Mouse (Mus musculus) lung, postnatal 4 days (tissue): ENCODE measurements around the gene Sae1.

Experiments
- DNase-seq, 2 experiments: peaks; one replicate each; pipeline ENCODE4 v3.0.0; 2021

Gene Sae1

DNA sequence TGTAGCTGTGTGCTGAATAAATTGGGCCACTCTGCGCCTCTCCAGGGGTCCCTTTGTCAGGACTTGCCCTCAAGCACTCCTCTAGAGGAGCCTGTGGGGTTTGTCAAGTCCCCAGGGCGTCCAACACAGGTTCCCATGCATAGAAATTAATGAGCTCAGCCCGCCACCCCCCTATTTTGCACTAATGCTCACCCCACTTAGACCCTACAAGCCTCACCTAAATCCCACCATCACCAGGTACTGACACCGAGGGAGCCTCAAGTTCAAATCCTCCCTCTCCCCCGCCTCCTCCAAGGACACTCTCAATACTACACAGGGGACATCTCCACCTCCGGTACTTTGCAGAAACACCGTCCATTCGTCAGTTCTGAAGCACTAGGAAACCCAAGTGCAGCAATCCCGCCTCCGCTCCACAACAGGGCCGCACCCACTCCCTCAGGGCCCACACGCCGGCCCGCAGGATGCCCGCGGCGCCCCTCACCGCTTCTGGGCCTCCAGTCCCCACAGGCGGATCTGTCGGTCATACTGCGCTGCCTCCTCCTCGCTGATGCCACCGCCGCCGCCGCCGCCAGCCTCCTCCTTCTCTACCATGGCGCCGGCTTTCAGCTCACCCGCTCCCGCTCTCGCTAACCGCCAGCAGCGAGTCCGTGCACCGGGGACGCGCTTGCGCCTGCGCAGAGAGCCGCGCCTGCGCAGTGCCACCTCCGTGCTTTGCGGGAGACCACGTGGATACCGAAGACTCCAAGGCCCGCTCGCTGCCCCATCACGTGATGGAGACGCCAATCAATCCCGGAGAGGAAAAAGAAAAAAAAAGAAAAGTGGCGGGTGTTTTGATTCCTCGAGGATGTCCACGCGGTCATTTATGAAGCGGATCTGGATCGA is at the start of gene Sae1:
Sae1 (minus strand) TSS at position 647 of the 882 bp plus-strand sequence.
- DNase-seq = peak; percentile 98 to 99

DNA sequence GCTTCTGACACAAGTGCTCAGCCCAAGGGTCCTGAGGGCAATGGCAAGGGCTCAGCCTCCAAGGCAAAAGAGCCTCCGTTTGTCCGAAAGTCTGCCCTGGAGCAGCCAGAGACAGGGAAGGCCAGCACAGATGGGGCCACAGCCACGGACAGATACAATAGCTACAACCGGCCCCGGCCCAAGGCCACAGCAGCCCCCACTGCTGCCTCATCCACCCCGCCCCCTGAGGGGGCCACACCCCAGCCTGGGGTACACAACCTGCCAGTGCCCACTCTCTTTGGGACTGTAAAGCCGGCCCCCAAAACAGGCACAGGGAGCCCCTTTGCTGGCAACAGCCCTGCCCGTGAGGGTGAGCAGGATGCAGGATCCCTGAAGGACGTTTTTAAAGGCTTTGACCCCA is 47.5 kb upstream of the Sae1 start:
- DNase-seq = no peak

DNA sequence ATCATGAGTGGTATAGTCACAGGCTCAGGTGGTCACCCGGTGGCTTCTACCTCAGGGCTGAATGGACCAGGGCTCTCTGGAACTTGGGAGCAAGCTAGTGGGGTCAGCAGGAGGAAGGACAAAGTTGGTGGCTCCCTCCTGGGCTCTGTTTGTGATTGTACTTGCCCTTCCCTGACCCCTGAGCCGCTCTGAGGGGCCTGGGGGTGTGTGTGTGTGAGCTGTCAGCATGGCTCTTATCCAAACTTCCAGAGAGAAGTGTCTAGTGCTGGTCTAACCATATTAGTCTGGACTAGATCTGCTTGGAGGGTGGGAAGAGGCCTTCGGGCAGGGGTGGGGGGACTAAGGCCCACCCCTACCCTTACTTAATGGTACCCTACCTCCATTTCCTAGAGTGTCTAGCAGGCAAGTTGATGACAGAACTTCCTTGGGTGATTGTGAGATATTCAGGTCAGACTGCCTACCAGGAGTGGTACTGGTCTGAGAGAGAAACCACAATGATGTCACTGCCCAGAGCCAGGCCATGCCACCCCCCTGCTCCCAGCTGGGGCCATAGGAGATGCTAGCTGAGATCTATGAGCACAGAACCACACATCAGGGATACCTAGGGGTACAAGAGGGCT is 45.9 kb upstream of the Sae1 start:
- DNase-seq = no peak

DNA sequence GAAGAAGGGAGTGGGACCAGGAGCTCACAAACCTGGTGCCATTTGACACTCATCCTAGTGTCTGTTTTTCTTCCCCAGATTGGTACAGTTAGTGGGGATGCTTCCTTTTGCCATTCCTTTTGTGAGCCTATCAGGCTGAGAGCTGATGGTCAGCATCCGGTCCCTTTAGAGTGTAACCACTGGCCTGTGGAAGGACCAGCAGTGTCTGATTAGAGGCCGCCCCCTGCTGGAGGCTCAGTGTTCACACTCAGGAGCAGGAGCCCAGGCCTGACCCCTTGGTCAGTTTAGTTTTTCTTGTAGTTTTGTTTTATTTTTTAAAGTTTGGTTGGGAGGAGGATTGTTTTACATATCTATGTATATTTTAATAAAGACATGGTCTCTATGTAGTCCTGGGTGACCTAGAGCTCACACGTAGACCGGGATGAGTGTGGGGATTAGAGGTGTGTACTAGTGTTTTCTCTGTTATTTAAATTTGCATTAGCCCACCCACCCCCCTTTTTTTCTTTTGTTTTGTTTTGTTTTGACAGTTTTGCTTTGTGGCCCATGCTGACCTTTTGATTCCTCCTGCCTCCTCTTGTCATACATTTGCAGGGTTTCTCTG is 38.6 kb upstream of the Sae1 start:
- peak; percentile 83 to 88 for DNase-seq

DNA sequence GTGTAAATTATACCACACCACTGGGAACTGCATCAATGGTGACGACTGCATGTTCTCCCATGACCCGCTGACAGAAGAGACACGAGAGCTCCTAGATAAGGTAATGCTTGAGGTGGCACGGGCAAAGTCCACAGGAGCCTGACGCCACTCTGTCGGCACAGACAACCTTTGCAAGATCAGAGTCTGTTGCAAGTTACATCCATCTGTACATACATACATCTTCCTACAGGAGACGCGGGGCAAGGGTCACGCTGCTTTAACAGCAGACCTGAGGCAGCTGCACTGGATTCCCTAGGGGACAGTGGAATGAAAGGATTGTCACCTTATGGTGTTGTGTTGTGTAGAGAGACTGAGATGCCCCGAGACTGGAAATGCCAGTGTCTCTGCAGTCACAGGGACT is 38.1 kb upstream of the Sae1 start:
- DNase-seq = no peak

DNA sequence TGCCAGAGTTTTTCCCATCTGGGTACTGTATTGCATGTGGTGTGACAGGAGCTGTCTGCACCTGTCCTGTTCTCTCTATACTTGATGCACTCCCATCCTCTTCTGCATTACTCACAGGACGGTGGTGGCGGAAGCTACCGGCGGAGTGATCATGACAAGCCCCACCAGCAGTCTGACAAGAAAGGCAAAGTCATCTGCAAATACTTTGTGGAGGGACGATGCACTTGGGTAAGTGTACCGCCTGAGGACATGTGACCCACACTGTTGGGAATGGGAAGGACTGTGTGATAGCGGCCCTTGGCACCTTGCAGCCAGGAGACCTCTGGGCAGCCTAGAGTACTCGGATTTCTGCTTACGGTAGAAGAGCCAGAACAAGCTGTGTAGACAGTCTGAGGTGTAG is 36.1 kb upstream of the Sae1 start:
- DNase-seq = peak in 1 of 2 experiments; percentile 16

DNA sequence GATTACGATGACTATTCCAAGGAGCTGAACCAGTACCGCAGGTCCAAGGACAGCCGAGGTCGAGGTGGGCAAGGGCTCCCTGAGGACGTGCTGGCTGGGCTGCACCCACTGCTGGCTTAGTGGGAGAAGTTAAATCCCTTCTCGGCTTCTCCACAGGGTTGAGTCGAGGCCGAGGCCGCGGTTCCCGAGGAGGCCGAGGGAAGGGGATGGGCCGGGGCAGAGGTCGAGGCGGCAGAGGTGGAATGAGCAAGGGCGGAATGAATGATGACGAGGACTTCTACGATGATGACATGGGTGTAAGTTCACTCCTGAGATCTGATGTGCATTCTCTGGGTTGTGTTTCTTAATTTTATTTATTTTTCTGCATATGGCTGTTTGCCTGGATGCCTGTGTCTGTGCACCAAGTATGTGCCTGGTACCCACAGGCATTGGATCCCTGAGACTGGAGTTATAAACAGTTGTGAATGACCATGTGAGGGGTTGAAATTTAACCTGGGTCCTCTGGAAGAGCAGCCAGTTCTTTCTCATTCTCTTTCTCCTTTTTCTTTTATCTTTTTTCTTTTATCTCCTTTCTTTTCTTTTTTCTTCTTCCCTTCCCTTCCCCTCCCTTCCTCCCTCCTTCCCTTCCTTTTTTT is 34.7 kb upstream of the Sae1 start:
- DNase-seq = no peak

DNA sequence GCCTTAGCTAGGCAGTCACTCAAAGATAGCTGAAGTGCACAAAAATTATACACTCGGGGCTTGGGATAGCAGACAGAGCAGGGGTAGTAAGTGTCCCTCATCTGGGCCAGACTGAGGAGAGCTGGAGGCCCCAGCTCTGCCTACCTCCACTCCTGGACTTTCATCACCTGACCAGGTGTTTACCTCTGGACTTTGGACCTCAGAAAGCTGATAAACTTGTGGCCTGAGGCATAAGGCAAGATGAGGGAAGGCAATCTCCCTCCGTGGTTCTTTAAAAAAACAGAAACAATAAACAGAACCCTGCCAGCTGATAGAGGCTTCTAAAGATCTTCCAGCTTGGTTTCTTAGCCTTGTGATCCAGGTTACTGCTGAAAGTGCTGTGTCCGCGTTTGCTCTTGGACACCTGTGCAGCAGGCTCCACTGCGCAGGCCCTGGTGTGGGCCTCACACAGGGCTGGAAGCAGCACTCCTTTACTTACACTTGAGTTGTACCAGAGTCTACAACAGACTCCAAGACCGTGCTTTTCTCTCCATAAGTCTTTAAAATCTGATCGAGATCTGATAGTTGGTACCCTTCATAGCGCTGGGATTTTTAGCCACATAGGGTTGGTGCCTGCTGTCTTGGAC is 33.0 kb upstream of the Sae1 start:
- peak in 1 of 2 experiments; percentile 12 for DNase-seq

DNA sequence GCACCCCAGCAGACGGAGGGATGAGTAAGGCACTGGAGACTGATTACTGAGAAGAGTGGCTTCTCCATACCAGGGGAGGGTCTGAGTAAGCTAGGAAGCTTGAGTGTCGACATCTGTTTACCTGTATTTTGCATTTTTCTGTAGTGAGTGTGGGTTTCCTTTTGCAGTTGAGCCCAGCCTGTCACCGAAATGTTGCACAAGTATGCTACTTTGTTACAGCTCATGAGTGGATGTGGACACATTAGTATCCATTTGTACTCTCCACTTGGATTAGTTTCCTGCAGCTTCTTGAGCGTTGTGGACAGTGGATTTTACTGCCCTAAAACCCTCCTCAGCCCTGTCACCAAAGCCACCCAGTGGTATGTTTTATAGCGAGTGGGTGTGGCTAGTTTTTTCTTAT is 31.1 kb upstream of the Sae1 start:
- DNase-seq = peak in 1 of 2 experiments; percentile 18

DNA sequence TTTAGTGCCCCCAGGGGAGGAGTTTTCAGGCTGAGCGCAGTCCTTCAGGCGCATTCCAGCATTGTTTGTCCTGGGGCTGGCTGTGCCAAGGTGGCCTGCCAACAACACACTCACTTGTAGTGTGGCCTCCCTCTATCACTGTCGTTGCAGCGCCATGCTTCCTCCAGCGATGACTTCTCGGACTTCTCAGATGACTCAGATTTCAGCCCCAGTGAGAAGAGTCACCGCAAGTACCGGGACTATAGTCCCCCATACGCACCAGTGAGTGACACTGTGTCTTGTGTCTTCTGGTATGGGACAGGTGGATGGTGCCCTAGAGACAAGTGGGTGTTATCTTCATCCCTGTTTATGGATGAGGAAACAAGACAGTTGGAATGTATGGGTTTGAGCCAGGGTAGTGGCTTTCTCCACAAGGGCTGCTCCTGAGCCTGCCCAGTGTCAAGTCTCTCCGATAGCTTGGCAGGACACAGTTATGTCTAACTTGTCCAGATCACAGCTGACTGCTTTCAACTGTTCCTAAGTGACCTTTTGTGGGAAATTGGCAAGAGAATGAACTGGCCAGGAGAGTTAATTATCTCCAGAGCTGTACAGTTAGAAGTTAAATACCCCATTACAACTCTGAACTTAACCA is 29.6 kb upstream of the Sae1 start:
- peak; percentile 65 to 84 for DNase-seq

DNA sequence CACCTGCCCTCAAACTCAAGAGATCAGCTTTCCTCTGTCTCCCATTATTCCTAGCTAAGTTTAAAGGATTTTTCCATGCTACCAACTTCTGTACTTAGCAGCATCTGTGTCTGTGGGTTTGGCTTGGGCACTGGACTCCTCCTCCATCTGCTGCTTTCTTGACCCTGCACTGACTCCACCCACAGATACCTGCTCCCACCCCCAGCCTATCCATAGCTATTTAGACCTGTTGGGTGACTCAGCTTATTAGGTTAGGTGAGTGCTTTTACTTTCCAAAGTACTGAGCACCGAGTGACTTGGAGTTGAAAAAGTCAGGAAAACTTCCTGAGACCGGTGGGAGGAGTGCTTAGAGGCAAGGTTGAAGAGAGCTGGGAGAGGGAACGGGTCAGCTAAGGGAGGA is 27.8 kb upstream of the Sae1 start:
- peak in 1 of 2 experiments; percentile 49 for DNase-seq

DNA sequence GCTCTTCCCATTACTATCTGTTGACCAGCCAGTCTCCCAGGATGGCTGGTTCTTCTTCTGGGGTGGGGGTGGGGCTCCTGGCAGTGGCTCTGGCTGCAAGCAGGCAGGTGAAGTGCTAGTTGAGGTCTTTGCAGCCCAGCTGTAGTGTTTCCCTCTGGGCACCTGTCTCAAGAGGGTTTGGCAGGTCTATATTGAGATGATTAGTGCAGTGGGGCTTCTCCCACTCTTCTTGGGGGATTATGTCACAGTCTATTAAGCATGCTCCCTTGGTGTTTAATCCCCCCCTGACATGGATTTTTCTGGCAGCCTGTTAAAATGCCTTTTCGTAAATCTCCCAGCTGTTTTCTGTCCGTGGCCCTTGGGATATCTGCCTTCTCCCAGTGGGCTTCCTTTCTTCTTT is 25.3 kb upstream of the Sae1 start:
- peak in 1 of 2 experiments; percentile 31 for DNase-seq

DNA sequence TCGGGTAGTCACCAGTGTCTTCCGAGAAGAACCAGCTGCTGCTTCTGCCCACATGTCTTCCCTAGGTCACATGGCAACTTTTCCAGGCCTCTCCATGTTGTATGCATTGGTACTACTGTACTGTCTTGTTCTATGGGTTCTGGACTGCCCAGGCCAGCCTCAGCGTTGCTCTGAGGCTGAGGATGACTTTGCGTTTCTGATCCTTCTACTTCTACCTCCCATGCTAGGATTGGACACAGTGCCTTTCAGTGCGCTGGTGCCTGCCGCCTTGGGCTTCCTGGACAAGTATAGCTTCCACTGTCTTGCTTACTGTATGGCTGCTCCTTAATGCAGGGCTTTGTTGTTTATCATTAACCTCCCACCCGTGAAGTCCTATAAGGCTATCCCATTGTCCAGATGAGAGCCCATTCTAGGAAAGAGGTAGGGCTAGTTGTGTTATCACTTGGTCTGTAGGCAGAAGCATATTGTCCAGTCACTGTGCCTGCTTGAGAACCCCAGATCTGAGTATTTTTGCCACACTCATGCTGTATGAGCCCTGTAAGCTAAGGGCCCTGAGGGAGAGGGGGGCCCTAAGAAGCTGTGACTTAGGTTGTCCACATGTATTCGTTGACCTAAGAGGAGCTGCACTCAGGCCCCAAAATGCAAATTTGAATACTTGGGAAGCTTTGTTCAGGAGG is 24.8 kb upstream of the Sae1 start:
- DNase-seq = peak in 1 of 2 experiments; percentile 44

DNA sequence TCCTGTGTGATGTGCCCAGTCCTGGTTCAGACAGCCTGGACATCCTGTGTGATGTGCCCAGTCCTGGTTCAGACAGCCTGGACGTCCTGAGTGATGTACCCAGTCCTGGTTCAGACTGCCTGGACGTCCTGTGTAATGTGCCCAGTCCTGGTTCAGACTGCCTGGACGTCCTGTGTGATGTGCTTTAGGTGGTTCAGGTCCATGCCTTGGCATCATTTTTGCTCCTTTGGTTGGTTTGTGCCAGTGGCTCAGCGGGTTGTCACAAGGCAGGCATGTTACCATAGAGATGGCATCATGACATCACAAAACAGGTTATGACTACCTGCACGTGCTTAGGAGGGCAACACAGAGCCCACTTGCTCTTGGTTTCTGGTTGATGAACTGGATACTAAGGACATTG is 23.5 kb upstream of the Sae1 start:
- DNase-seq = no peak

DNA sequence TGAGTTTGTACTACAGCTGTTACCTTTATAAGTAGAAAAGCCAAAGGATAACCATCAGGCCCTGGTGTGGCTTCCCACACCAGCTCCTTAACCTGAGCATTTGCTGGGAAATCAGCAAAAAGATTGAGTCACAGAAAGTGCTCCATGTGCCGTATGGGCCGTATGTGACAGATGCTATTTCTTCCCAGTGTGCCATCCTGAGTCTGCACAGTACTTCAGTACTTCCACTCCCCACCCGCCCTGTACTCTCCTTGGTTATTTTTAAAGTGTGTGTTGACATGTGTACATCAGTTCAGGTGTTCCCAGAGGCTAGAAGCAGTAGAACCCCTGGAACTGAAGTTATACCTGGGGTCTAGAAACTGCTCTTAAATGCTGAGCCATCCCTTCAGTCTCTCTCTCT is 19.4 kb upstream of the Sae1 start:
- no peak for DNase-seq

DNA sequence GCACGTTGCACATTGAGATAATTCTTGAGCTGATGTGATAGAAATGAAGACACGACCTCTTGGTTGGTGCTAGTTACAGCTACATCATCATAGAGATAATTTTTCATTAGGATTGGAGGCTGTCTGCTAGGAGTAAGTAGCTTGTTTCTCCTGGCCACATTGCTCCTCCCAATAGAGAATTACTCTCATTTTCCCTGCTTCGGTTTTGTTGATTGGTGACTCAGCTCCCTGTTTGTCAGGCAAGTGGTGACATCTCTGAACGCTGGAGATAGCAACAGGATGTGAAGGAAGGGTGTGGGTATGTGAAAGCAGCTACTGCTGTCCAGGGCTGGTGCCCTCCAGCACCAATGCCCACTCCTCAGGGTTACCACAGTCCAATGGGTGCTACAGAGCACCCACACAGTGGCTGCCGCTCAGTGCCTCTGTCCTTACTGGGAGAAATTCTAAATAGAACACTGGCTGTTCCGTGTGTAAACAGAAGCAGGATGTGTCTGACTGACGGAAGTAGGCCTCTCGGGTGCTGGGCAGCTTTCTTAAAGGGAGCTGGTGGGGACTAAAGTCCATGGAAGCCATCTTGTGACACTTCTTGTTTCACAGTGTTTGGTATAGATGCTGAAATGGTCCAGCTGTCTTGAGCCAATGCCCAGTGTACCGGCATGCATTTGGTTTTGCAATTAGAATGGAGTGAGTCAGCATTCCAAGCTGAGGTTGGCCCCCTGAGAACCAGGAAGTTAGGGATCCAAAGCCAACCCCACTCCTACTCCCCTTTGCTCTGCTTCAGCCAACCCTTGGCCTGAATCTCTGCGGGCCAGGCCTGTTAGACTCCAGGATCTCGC is 18.1 kb upstream of the Sae1 start:
- DNase-seq = peak; percentile 83 to 89

DNA sequence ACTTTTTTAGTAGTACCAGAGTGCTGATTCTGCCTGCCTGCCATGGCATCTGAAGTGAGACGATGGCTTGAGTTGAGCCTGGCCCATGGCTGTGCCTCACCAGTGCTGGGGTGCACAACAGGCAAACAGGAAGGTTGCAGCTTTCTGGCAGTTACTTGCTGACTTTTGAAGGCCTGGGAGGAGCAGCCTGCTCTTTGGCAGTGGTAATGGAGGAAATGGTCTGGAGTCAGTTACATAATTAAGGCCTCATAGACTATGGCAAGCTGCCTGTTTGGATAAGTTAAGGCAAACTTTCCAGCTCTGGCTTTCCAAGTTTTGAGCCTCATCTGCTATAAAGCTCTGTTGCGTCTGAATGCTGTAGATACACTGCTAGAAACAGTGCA is 17.5 kb upstream of the Sae1 start:
- DNase-seq = peak; percentile 67 to 77

DNA sequence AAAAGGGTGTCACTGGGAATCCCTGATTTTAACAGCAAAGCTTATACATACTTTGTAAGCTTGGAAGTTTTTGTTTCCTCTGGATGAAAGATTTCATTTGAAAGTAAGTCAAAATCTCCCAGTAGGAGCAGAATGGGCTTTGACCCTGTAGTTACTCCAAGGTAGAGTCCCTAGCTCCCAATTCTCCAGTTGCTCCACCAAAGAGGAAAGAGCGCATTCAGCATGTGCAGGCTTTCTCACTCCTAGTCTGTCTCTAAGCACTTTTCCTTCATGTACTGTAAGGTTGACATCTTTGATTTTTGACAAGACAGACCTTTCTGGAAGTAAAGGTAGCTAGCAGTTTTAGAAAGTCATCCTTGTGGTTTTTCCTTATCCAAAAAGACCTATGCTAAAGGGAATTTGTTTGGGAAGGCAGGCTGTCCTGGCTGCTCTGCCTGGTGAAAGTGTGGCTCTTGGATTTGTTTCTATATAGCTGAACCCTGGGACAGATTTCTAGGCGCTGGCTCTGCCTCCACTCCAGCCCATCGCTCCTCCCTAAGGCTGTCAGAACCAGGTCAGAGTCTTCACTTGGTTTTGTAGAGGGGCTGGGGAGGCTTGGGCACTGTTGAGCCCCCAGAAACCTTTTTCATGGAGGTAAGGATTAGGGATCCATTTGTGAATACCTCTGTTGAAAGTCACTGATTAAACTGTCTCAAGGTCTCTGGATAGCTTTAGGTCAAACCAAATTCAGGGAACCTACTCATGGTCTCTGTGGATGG is 16.9 kb upstream of the Sae1 start:
- peak in 1 of 2 experiments; percentile 36 for DNase-seq

DNA sequence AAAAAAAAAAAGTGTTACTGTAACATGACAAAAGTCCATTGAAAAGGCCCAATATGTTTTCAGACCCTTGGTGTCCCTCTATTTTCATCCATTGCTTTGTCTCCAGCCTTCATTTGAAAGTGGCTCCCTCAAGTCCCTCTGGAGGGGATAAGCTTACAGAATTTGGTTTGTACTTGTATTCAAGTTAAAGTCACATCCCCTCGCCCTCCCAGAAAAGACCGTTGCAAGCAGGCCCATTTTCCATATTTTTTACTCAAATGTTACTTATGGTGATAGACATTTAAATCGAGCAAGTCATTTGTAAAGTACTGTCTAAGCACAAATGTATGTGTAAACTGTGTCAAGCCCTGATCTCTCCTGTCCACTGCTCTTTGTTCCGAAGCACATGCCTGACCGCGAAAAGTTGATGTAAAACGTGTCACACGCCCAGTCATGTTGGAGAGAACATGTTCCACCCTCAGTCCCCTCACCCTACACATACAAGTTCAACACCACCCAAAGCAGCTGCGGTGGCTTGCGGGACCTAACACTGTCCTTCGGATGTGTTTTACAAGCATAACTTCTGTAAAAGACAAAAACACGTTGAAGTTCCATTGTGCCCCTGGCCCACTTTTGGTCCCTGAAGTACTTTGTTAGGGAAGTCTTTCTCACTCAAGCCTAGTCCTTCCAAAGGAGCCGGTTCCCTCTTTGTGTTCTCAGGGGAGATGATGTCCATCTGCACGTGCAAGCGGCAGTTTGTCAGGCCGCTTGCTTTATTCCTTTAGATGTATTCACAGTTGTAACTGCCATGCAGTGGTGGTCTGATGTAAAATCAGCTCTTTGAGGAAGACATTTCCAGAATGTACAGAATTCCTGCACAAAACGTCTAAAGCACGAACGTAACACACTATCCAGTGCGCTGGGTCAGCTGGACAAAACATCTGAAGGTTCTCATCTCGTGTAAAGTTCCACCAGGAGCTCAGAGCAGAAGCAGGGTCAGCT is 15.7 kb upstream of the Sae1 start:
- peak; percentile 37 to 51 for DNase-seq
